22 mouse cellular contexts compared by ENCODE assay signal in genomic region chr1:184061901-184062300, GRCm38 (mm10). TPM values are rescaled to one million over a fixed set of nuclear protein-coding genes. Genes with fewer than 3 reads are reported as not detected.
DNase-seq lines count a peak whose midpoint lies in the region; ATAC-seq and TF ChIP-seq lines count a peak whose summit lies in the region.
"Had no signal": no experiment of that assay in that cellular context is flagged by ENCODE, and none has a peak within 500 bp of the region (broad histone marks: within the 10 kb centered on the region; RNA-seq: fewer than 3 reads in every experiment).

No protein-coding gene starts in this region.

- H3K9ac ChIP-seq in heart, adult 2 months (ENCODE audit: low read depth, low read length), result no peak overlapping the region
- H3K9ac ChIP-seq in heart, postnatal 0 days (replicated peaks; ENCODE audit: low read depth, low read length), result no peak overlapping the region
- H3K9ac ChIP-seq in lung, embryonic 16.5 days (ENCODE audit: low read length), result no peak overlapping the region
- H3K9ac ChIP-seq: embryonic facial prominence, embryonic 15.5 days; forebrain, embryonic 15.5 days; hindbrain, embryonic 14.5 days; kidney, embryonic 15.5 days; neural tube, embryonic 15.5 days had no signal

- no peak for ATAC-seq in heart, postnatal 0 days (ENCODE audit: insufficient read depth, low read depth)
- ATAC-seq in lung, embryonic 16.5 days (ENCODE audit: low read depth), result no peak
- ATAC-seq: forebrain, embryonic 15.5 days had no signal

- peak overlapping the region; percentile 28 for H3K27ac ChIP-seq in heart, adult 2 months
- peak overlapping the region; percentile 66 for H3K27ac ChIP-seq in heart, postnatal 0 days (ENCODE audit: low read depth)
- peak overlapping the region; percentile 91 for H3K27ac ChIP-seq in lung, embryonic 16.5 days (ENCODE audit: low read length)
- H3K27ac ChIP-seq: embryonic facial prominence, embryonic 15.5 days; forebrain, embryonic 15.5 days; hindbrain, embryonic 14.5 days; kidney, embryonic 15.5 days; neural tube, embryonic 15.5 days had no signal

- no peak for TF ChIP-seq CTCF in heart, adult 2 months (IDR thresholded peaks at IDR 0.05)
- TF ChIP-seq CTCF in heart, postnatal 0 days (IDR thresholded peaks at IDR 0.05; ENCODE audit: low read depth), result no peak

- intact Hi-C loops in heart, adult 2 months (cut with DNase I), result no loop called here

- no peak overlapping the region for H3K4me2 ChIP-seq in heart, postnatal 0 days (ENCODE audit: low read depth, low read length)
- H3K4me2 ChIP-seq in lung, embryonic 16.5 days (ENCODE audit: low read depth, low read length), result no peak overlapping the region
- peak overlapping the region; percentile 32 for H3K4me2 ChIP-seq in myocyte (ENCODE audit: low read depth)
- H3K4me2 ChIP-seq: embryonic facial prominence, embryonic 15.5 days; forebrain, embryonic 15.5 days; hindbrain, embryonic 14.5 days; kidney, embryonic 15.5 days; midbrain, embryonic 11.5 days; neural tube, embryonic 15.5 days had no signal

- DNase-seq in heart, adult 2 months, result no peak
- no peak for DNase-seq in heart, adult 18-20 months
- no peak for DNase-seq in heart, postnatal 0 days (ENCODE audit: low spot score)
- no peak for DNase-seq in heart, adult 9 months (ENCODE audit: low spot score in 2 of 2)
- DNase-seq in lung, postnatal 14 days, result no peak
- no peak for DNase-seq in frontal cortex, postnatal 10 days (ENCODE audit: low spot score in 2 of 2)
- DNase-seq: adrenal gland, postnatal 25 days; cerebellum, adult 9-11 months; gastrocnemius, postnatal 14 days; heart, postnatal 4 days; kidney, adult 11 months; kidney, postnatal 4 days; right cerebral cortex, adult 18-20 months; right cerebral cortex, postnatal 4 days had no signal

- H3K36me3 ChIP-seq in heart, adult 2 months (ENCODE audit: control insufficient read depth, insufficient read depth, low read length), result peaks cover 2% of the 10 kb centered on the region
- H3K36me3 ChIP-seq in heart, postnatal 0 days (replicated peaks; ENCODE audit: control insufficient read depth, insufficient read depth, low read length), result 0 out of 2 replicates have a peak, but pooled peaks cover 3% of the 10 kb centered on the region
- H3K36me3 ChIP-seq in lung, embryonic 16.5 days (ENCODE audit: control insufficient read depth, insufficient read depth, low read length), result no peaks in the 10 kb centered on the region
- H3K36me3 ChIP-seq in myocyte (ENCODE audit: control insufficient read depth, insufficient read depth), result peaks cover 5% of the 10 kb centered on the region
- H3K36me3 ChIP-seq: embryonic facial prominence, embryonic 15.5 days; forebrain, embryonic 15.5 days; kidney, embryonic 15.5 days; neural tube, embryonic 15.5 days had no signal

- no peak overlapping the region for H3K4me3 ChIP-seq in heart, adult 2 months
- H3K4me3 ChIP-seq in heart, postnatal 0 days (ENCODE audit: low read depth, low read length), result no peak overlapping the region
- no peak overlapping the region for H3K4me3 ChIP-seq in lung, embryonic 16.5 days (ENCODE audit: low read length)
- no peak overlapping the region for H3K4me3 ChIP-seq in myocyte
- H3K4me3 ChIP-seq: embryonic facial prominence, embryonic 15.5 days; forebrain, embryonic 15.5 days; kidney, embryonic 15.5 days; neural tube, embryonic 15.5 days had no signal

- TF ChIP-seq POLR2A in heart, adult 2 months (IDR thresholded peaks at IDR 0.05; ENCODE audit: insufficient read depth, low read depth, low read length), result no peak
- no peak for TF ChIP-seq POLR2A in myocyte (IDR thresholded peaks at IDR 0.05; ENCODE audit: insufficient read length, low read depth)

- no peak overlapping the region for H3ac ChIP-seq in myocyte (ENCODE audit: control insufficient read depth, insufficient read length)

- no peaks in the 10 kb centered on the region for H3K9me3 ChIP-seq in heart, postnatal 0 days (replicated peaks; ENCODE audit: control insufficient read depth, low read length)
- no peaks in the 10 kb centered on the region for H3K9me3 ChIP-seq in lung, embryonic 16.5 days (ENCODE audit: control insufficient read depth, low read length)
- H3K9me3 ChIP-seq: embryonic facial prominence, embryonic 15.5 days; forebrain, embryonic 15.5 days; kidney, embryonic 15.5 days; neural tube, embryonic 15.5 days had no signal

- peaks cover 2% of the 10 kb centered on the region for H3K4me1 ChIP-seq in heart, adult 2 months (ENCODE audit: control insufficient read depth, insufficient read depth, low read length)
- H3K4me1 ChIP-seq in heart, postnatal 0 days (ENCODE audit: control insufficient read depth, insufficient read depth), result peaks cover 53% of the 10 kb centered on the region
- H3K4me1 ChIP-seq in lung, embryonic 16.5 days (replicated peaks; ENCODE audit: control insufficient read depth, insufficient read depth, low read length), result peaks cover 25% of the 10 kb centered on the region

- no peaks in the 10 kb centered on the region for H3K27me3 ChIP-seq in heart, adult 2 months (ENCODE audit: control insufficient read depth, insufficient read depth, low read length)
- no peaks in the 10 kb centered on the region for H3K27me3 ChIP-seq in heart, postnatal 0 days (ENCODE audit: control insufficient read depth, insufficient read depth, low read length)
- H3K27me3 ChIP-seq in lung, embryonic 16.5 days (ENCODE audit: control insufficient read depth, insufficient read depth, low read depth, low read length), result no peaks in the 10 kb centered on the region
- no peaks in the 10 kb centered on the region for H3K27me3 ChIP-seq in myocyte (ENCODE audit: control insufficient read depth, insufficient read depth, insufficient read length)
- H3K27me3 ChIP-seq: embryonic facial prominence, embryonic 15.5 days; forebrain, embryonic 15.5 days; kidney, embryonic 15.5 days; neural tube, embryonic 15.5 days had no signal

- H3K79me2 ChIP-seq in heart, adult 2 months (replicated peaks; ENCODE audit: control insufficient read depth, insufficient read depth, low read length), result 0 out of 2 replicates have a peak, but pooled peaks cover 1% of the 10 kb centered on the region
- peaks cover 66% of the 10 kb centered on the region for H3K79me2 ChIP-seq in myocyte (ENCODE audit: control insufficient read depth, insufficient read depth)

- WGBS in heart, adult 2 months, result 90% methylated on average over 1 of the region's 1 CpGs
- WGBS in heart, postnatal 0 days, result 95% methylated on average over 1 of the region's 1 CpGs
- WGBS in lung, embryonic 16.5 days, result 75% methylated on average over 1 of the region's 1 CpGs

- no peak for TF ChIP-seq EP300 in heart, adult 2 months (IDR thresholded peaks at IDR 0.05; ENCODE audit: insufficient read depth, low read depth, low read length)
- TF ChIP-seq EP300 in heart, postnatal 0 days (IDR thresholded peaks at IDR 0.05; ENCODE audit: low read depth), result no peak

TF ChIP-seq in myocyte, 11 proteins besides CTCF, POLR2A, EP300 and RAD21:
- TF ChIP-seq CEBPB (IDR thresholded peaks at IDR 0.05; ENCODE audit: insufficient read depth, poor library complexity, severe bottlenecking) (no peak), TCF3 (IDR thresholded peaks at IDR 0.05; ENCODE audit: insufficient read length, low read depth) (no peak), REST (IDR thresholded peaks at IDR 0.05; ENCODE audit: insufficient read depth, insufficient read length) (no peak), SRF (IDR thresholded peaks at IDR 0.05; ENCODE audit: control insufficient read depth, insufficient read length, low read depth) (no peak), MYOG (IDR thresholded peaks at IDR 0.05; ENCODE audit: control insufficient read depth in 1 of 3, insufficient read depth in 1 of 3, insufficient read length in 2 of 3, low read depth in 2 of 3) (no peak), MAX (IDR thresholded peaks at IDR 0.05; ENCODE audit: low read depth) (no peak), USF1 (IDR thresholded peaks at IDR 0.05; ENCODE audit: low read depth) (no peak), E2F4 (IDR thresholded peaks at IDR 0.05; ENCODE audit: insufficient read depth) (no peak), TCF12 (IDR thresholded peaks at IDR 0.05; ENCODE audit: insufficient read depth, poor library complexity, severe bottlenecking) (no peak), POLR2AphosphoS2 (IDR thresholded peaks at IDR 0.05; ENCODE audit: insufficient read length, low read depth) (no peak)

RNA-seq across cellular contexts. Expression of gene 1700056E22Rik, which starts 27.8 kb away (rescaled TPM):
- total RNA-seq in heart, adult 2 months (2021), result under 1 TPM; 0.25 to 0.84 TPM
- 0.44 and 1.5 TPM in 2 replicates for polyA plus RNA-seq in heart, adult 2 months (2012; rRNA removed)
- total RNA-seq in heart, adult 18-20 months (2021), result 1 to 10 TPM in 1 of 2 experiments, under 1 TPM in 1; 0.55 to 1.6 TPM
- not detected in 2 replicates for total RNA-seq in heart, postnatal 0 days (2014; rRNA removed; ENCODE audit: low replicate concordance)
- polyA plus RNA-seq in heart, postnatal 0 days (2015; fragmentation: Nextera tagmentation; extraction: Ambion mirVana), result 2.2 and 3.0 TPM in 2 replicates
- polyA plus RNA-seq in lung, embryonic 16.5 days (2015; fragmentation: Nextera tagmentation; extraction: Ambion mirVana), result 0.95 and 1.1 TPM in 2 replicates
- 3.2 TPM for polyA plus RNA-seq in myocyte (2012; fragmentation: generic; extraction: Trizol)

RNA-seq across cellular contexts. Expression of gene Dusp10, which starts 48.8 kb away (rescaled TPM):
- total RNA-seq in heart, adult 2 months (2021), result 1 to 10 TPM; 5.0 to 7.9 TPM
- polyA plus RNA-seq in heart, adult 2 months (2012; rRNA removed), result 14.1 and 16.3 TPM in 2 replicates
- total RNA-seq in heart, adult 18-20 months (2021), result 1 to 10 TPM; 3.6 to 5.0 TPM
- 13.4 and 31.1 TPM in 2 replicates for total RNA-seq in heart, postnatal 0 days (2014; rRNA removed; ENCODE audit: low replicate concordance)
- 7.7 and 8.6 TPM in 2 replicates for polyA plus RNA-seq in heart, postnatal 0 days (2015; fragmentation: Nextera tagmentation; extraction: Ambion mirVana)
- 6.8 and 7.4 TPM in 2 replicates for polyA plus RNA-seq in lung, embryonic 16.5 days (2015; fragmentation: Nextera tagmentation; extraction: Ambion mirVana)
- 14.6 TPM for polyA plus RNA-seq in myocyte (2012; fragmentation: generic; extraction: Trizol)

Comparison
In these comparisons a context has a peak if more than half of its experiments do, and no peak if none do; other contexts are left out.
1. H3K27ac ChIP-seq: peak in every context shown above with its lines; median percentile 91 in lung, embryonic 16.5 days; 66 in heart, postnatal 0 days; 28 in heart, adult 2 months.